Mouse (Mus musculus) left cerebral cortex, adult 8-10 months (tissue): Measurements from ENCODE around the gene Ces1a. TPM values are rescaled to one million over a fixed set of nuclear protein-coding genes. Genes with fewer than 3 reads are reported as not detected.

Experiments used
- DNase-seq, 2 experiments: peaks; one replicate each; pipeline ENCODE4 v3.0.0; 2022; ENCODE audit warnings: low spot score in 2 of 2
- total RNA-seq, 4 experiments: library from RNA; stranded (reverse); gene quantifications; 2 replicates each; pipeline ENCODE4 v1.2.4; 2022

The Ces1a gene
- total RNA-seq, 4 experiments from 2014 or later, result 0.41 TPM; not detected in 3

DNA sequence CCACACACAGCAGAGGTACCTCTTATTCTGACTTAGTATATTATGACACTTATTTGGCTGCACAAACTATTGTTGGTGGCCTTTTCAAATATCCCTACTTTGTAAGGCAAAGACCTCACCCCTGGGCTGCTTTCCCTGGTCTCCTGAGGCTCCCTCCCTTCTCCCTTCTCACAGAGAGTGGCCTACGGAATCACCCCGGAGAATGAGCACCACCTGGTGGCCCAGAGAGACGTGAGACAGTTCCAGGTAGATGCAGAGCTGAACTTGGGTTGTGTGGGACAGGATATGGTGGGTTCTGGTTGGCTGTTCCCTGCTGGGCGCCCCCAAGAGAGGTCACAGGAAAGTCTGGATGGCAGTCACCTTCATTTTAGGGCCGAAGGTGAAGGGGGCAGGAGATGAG is 51.2 kb downstream of the Ces1a start:
- peak in 1 of 2 experiments; percentile 20 for DNase-seq

GRCm38 (mm10) chr8:92984376-92984775 is 63.6 kb downstream of the Ces1a start:
- no peak for DNase-seq

DNA sequence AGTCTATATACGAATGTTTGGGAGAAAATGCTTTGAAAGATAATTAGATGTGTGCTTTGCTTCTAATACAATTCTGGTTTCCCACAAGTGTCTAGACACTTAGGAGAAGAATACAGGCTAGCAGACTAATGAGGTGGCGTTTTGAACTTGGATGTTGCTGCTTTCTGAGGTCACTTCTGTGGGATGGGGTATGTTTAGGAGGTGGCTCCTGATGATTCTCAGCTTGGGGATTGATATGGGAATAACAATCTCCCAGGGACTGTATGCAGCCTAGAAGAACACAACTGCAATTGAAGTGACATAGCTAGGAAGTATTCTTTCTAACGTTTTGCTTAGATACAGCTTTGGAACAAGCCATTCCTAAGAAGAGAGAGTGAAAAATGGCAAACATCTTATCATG is 65.5 kb downstream of the Ces1a start:
- DNase-seq, result no peak

- DNase-seq, result no peak
Observed at GRCm38 (mm10) chr8:92976656-92977055, 71.3 kb downstream of the Ces1a start.

- DNase-seq, result no peak
Observed at GRCm38 (mm10) chr8:92972949-92973348, 75.0 kb downstream of the Ces1a start.

Other genes starting within 250 kb of the Ces1a start
- 1 to 10 TPM; 1.8 to 4.7 (median 4.1) TPM for gene Mmp2, start 220.9 kb downstream of the Ces1a start, total RNA-seq
- gene Lpcat2, start 192.9 kb downstream of the Ces1a start, total RNA-seq, result 10 to 100 TPM in 1 of 4 experiments, 1 to 10 TPM in 3; 9.6 to 13.3 (median 9.8) TPM
- 1 to 10 TPM in 2 of 4 experiments, under 1 TPM in 1, not detected in 1; 0.49 to 1.6 (median 1.0) TPM for gene Capns2, start 146.8 kb downstream of the Ces1a start, total RNA-seq
- gene Slc6a2, start 88.1 kb downstream of the Ces1a start, total RNA-seq, result under 1 TPM; 0.11 to 0.27 (median 0.20) TPM
- gene Ces1b, start 31.8 kb upstream of the Ces1a start, total RNA-seq, result not detected
- gene Ces1c, start 83.1 kb upstream of the Ces1a start, total RNA-seq, result not detected
- 1 to 10 TPM in 1 of 4 experiments, under 1 TPM in 3; 0.30 to 3.7 (median 0.43) TPM for gene Ces1d, start 149.6 kb upstream of the Ces1a start, total RNA-seq
- not detected for gene Ces1e, start 181.4 kb upstream of the Ces1a start, total RNA-seq
- 1 to 10 TPM in 1 of 4 experiments, under 1 TPM in 1, not detected in 2; 0.19 to 1.3 TPM for gene Ces1f, start 231.6 kb upstream of the Ces1a start, total RNA-seq